Mouse (Mus musculus) regulatory T cell (primary cell): ENCODE measurements around the gene Serpinh1.

Experiments
- in situ Hi-C: fragments of 300-600 bp; cut with MboI, MseI; formaldehyde crosslinking; loops from one replicate; pipeline ENCODE4 v1.15.1; 2025; ENCODE audit warnings: high pct_unique_total_duplicates

The Serpinh1 gene

GRCm38 (mm10) chr7:99352526-99353400 is at the start of gene Serpinh1:
Serpinh1 (minus strand) TSS chr7:99353239.
- in situ Hi-C loops: no loop called here

- in situ Hi-C loops: no loop called here
Measured at GRCm38 (mm10) chr7:99402477-99402876, 49.4 kb upstream of the Serpinh1 start.

DNA sequence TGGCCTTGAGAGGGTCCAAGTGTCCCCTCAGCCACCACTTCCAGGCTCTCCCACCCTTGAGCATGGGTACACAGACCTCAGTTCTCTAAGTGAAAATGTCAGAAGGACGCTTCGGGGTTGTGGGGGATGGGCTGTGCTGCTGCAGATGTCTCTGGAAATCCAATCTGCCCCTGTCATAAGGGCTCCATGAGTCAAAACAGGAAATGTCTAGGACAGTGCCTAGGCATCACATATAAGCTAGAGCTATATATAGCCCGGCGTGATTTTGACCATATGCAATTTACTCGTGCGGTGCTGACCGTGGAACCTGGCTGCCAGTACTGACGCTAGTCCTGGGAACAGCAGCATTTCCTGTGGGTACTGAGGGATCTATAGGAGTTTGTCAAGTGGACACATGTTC is 48.3 kb upstream of the Serpinh1 start:
- in situ Hi-C loops: no loop called here

GRCm38 (mm10) chr7:99396994-99397659 is 44.1 kb upstream of the Serpinh1 start:
- in situ Hi-C loops: no loop called here

DNA sequence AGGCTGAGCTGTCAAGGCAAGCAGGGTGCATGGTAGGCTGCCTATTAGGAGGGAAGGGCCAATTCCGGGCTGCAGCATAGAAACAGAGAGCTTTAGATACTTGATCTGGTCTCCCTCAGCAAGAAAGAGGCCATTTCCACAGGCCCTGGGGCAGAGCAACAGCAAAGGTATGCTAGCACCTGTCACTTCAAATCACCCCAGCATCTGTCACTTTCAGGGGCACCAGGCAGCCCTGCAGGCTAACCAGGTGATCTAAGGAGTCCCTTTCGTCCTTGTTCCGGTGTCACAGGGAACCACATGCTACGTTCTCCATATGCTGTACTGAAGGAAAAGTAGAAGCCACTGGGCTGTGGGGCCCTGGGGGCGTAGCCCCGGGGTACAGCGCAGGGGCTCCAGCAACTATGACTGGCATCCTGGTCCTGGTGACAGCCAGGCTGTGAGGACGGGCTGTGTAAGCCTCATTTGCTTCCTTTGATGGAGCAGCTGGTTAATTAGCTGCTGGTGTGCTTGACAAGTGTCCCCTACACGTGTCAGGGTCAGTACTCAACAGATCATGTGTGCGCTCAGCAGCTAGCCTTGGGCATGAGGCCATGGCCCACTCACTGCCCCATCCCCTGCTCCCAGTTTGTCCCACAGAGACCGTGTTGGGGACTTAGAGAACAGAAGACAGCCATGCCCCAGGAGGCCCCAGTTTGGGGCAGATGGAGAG is 43.0 kb upstream of the Serpinh1 start:
- in situ Hi-C loops: no loop called here

DNA sequence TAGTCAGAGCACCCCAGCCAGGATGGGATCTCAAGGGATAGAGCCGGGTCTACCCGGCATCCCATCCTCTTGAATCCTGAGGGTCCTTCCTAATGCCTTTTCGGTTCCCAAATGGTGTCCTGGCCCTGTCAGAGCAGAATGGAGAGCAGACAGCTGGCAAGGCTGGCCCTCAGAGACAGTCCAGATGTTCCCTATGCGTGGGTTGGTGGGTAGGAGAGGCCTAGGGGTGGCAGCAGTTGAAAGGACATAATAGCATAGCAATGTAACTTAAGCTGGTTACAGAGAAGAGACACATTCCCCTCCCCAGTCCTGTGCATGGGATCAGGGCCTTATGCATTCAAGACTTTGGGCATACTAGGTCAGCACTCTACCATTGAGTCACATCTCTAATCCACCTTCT is 42.3 kb upstream of the Serpinh1 start:
- in situ Hi-C loops: no loop called here

GRCm38 (mm10) chr7:99393711-99394325 is 40.8 kb upstream of the Serpinh1 start:
- in situ Hi-C loops: no loop called here

- in situ Hi-C loops: no loop called here
Measured at GRCm38 (mm10) chr7:99392696-99393095, 39.7 kb upstream of the Serpinh1 start.

DNA sequence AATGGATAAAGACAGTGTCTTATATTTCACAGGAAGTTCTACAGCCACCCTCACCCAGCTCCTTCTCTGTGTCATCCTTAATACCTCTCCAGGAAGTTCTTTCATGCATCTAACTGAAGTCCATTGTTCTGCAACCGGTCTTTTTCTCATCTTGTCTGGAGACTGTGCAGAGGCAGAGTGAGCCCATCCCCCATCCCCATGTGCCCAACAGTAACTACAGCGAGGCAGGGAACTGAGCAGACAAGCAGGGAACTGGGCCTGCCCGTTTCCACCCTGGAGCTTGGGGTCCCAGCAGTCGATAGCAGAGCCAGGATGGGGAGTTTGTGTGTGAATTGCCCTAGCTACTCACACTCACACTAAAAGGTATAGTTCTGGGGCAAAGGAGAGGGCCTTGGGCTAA is 37.5 kb upstream of the Serpinh1 start:
- in situ Hi-C loops: no loop called here

- in situ Hi-C loops: loop anchor here (10.0 kb wide), 1 partner anchor 437 kb away; the partner anchor contains the start of gene Neu3
Measured at GRCm38 (mm10) chr7:99387356-99387755, 34.3 kb upstream of the Serpinh1 start.

DNA sequence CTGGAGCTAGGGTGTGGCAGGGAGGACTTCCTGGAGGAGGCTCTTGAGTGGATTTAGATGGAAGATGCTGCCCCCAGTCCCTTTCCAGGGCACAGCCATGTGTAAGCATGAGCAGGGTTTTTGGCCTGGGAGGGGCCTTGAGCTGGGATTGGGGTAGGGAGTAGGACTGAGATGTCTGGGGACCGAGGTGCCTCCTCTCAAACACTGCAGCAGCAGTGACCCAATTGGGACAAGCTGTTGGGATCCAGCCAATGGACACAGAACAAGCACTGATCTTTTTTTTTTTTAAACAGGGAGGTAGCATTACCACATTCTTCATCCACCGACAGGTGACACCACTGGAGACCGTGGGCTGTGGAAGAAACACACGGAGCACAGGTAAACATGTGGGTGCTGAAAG is 33.8 kb upstream of the Serpinh1 start:
- in situ Hi-C loops: loop anchor here (10.0 kb wide), 1 partner anchor 438 kb away; the partner anchor contains the start of gene Neu3

DNA sequence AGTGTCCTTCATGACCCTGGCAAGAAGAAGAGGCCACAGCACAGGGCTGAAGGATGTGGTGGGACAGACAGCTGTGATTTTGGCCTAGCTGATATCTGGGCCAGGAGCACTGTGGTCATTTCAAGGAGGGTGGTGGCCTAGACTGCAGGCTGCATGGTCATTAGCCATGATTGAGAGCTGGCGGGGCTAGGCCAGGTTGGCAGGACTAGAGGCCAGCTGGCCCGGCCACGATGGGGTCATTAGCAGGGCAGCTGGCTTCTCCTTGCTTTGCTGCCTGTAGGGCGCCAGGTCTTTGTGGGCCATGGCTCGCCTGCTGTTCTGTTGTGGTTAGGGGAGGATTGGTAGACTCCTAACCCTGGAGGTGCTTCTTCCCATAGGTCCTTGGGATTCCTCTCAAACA is 33.0 kb upstream of the Serpinh1 start:
- in situ Hi-C loops: loop anchor here (10.0 kb wide), 1 partner anchor 439 kb away; the partner anchor contains the start of gene Neu3

- in situ Hi-C loops: loop anchor here (10.0 kb wide), 1 partner anchor 441 kb away; the partner anchor contains the start of gene Neu3
Measured at GRCm38 (mm10) chr7:99384101-99384611, 31.1 kb upstream of the Serpinh1 start.

DNA sequence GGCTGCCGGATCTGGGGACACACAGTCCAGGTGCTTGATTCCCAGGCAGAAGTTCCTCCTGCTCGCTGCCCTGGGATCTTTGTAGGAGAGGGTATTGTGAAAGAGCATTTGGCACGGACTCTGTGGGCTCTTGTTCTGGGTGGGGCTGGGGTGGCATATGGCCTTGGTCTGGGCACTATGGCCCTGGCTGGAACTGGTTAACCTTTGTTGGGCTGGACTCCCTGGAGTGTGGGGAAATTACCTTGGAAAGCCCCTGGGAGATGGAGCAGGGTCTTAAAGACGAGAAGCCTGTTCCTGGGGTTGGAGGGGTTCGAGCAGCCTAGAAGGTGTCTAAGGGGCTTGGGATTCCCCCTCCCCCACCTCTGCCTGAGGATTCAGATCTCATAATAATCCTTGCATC is 30.2 kb upstream of the Serpinh1 start:
- in situ Hi-C loops: loop anchor here (10.0 kb wide), 1 partner anchor 442 kb away; the partner anchor contains the start of gene Neu3

DNA sequence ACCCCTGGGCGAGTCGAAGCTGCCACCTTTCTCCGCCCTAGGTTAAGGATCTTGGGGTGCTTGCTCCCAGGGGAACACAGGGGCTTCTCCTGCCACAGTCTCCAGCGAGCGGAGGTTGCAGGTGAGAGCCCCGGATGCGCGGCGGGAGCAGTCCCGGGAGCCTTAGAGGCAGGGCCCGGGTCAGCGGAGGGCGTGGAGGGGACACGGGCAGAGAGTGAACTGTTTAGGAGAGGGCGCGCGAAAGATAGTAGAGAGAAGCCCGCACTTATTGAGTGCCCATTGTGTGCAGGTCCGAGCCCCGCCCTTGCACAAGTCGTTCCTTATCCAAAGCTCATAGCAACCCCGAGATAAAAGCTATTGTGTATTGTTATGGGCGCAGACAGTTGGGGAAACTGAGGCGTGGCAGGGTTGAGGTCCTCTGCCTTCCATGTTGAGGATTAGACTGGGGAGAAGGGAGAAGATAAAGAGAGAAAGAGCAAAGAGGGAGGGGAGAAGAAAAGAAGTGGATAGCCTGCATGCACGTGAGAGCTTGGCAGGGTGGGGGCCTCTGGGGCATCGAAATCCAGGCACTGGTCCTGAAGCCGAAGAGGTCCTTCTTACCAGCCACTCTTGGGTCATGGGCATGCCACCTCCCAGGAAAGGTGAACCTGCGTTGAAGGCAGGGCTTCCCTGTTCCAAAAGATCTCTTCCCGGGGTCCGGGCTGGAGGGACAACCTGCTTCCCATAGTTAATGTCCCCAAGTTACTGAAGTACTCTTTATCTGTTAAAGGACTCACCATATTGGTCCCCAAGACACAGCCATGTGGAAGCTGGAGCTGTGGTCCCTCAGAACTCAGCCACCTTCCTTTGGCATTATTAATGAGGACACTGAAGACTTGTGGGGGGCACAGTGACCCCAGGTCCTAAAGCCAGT is 29.3 kb upstream of the Serpinh1 start:
- in situ Hi-C loops: loop anchor here (10.0 kb wide), 1 partner anchor 442 kb away; the partner anchor contains the start of gene Neu3

DNA sequence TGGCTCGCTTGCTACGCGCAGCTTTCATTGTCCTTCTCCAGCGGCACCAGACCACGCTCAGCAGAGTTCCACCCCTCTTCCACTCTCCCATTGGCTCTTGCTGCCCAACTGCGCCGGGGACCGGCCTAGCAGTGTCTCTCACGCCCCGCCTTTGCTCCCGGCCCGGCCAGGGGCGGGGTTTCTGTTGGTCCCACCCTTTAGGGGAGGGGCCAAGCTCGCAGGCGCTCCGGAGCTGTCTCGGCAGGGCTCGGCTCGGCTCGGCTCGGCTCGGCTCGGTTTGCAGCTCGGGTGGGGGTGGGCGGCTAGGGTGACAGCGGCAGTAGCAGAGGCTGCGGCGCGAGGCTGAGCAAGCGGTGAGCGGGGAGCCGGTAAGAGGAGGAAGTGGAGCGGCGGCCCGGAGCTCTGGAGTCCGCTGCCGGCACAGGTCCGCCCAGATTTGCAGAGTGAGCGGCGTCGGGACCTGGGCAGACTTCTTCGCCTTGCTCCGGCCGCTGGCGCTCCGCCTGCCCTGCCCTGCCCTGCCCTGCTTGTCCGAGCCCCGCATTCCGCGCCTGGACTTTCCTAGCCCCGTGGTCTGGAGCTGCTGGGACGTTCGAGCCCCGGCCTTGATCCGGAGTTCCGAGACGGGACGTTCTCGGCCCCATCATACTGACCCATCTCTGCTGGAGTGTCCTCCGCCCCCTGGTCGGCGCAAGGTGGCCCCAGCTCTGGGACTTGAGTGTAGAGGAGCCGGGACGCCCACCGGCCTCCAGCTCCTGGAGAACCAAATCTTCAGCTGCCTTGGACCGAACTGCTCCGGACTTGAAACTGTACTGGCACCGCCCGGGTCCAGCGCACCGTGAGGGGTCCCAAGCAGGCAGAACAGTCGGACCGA is 28.4 kb upstream of the Serpinh1 start, which contains the start of gene Gdpd5:
Gene Gdpd5, plus strand, starts transcription at position 201 of the 874 bp plus-strand sequence.
- in situ Hi-C loops: loop anchor here (10.0 kb wide), 1 partner anchor 443 kb away; the partner anchor contains the start of gene Neu3

GRCm38 (mm10) chr7:99380491-99381213 is 27.6 kb upstream of the Serpinh1 start:
- in situ Hi-C loops: loop anchor here (10.0 kb wide), 1 partner anchor 444 kb away; the partner anchor contains the start of gene Neu3

DNA sequence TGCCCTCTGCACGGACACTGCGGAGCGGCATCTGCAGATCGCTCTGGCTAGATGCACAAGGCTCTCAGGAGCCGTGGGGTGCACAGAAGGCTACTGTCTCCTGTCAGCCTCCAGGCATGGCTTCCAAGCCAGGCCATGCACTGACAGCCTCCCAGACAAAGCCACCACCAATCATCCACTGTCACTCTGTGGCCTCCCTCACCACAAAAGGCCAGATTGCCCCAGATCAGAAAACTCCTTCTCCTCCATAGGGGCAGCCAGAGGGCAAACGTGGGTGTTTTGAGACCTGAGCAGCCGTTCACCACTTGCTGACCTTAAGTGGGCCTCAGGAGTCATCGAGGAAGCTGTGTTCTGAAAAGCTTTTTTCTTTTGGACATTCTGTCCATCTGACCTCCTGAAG is 25.8 kb upstream of the Serpinh1 start:
- in situ Hi-C loops: loop anchor here (5.0 kb wide), 1 partner anchor 73 kb away; no protein-coding TSS in a partner anchor
